Mouse (Mus musculus) thymus, postnatal 0 days (tissue): Measurements from ENCODE around the gene 1110008L16Rik. TPM values are rescaled to one million over a fixed set of nuclear protein-coding genes. Genes with fewer than 3 reads are reported as not detected.
"Not testable (repeated sequence)": the region's sequence is repeated elsewhere in the genome, so short reads cannot be mapped to it uniquely, and the experiment has no call there.

Source experiments
- DNase-seq: peaks from one replicate; pipeline ENCODE4 v3.0.0-alpha.2; 2015; ENCODE audit warnings: low spot score
- polyA plus RNA-seq: library from polyadenylated mRNA; unstranded; fragments of >200 nt; fragmentation: Nextera tagmentation; extraction: Ambion mirVana; gene quantifications from 2 replicates; pipeline ENCODE4 v1.2.1, GENCODE M21; 2015

Gene 1110008L16Rik
- polyA plus RNA-seq, 1 experiment from 2014 or later = 16.0 TPM

DNA sequence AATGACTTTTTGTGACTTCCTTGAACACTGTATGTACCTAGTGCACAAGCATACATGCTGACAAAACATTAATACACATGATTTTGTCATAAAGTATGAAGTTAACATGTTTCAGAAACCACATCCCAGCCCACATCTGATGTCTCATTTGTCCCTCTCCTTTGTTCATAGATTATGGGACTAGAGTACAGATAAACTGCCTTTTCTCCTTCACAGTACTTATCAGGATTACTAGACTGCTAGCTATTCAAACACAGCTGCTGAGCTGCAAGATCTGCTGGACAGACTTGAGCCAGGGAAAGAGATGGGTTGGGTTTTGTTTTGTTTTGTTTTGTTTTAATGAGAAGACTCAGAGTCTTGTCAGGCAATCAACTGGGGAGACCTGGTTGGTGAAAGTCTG lies 92.7 kb downstream of the 1110008L16Rik start:
- no peak for DNase-seq

DNA sequence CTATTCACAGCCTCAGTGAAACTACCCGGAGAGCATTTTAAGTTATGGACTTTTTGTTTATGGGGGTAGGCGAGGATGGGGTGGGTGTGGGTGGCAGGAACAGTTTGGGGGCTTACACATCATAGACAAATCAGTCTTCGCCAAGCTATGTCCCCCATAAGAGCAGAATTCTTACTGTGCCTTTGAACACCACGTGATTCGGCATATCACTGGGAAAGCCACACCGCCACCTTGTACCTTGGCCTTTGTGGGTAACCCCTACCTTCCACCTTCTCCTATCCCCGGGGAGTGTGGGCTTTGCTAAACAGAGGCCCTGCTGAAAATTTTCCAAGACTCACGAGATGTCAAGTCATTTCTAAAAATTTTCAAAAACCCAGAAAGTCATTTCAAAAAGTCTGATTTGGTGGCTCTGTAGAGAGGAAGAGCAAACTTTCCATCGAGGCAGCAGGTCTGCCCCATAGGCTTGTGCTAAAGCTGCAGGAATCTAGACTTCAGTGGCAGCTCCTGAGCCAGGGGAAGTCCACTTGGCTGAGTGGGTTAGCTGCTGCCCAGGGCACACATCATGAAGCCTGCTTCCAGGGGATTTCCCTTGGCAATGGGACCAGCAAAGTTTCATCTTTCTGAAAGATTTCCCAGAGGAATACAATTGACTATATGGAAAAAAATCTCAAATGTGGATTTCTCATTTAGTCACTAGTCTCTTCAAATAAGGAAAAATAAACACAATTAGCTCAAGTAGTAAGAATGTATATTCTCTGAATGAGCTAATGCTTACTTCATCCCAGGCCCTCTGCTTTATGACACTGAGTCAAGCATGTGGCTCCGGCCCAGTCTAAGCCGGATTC lies 93.6 kb downstream of the 1110008L16Rik start:
- no peak for DNase-seq

DNA sequence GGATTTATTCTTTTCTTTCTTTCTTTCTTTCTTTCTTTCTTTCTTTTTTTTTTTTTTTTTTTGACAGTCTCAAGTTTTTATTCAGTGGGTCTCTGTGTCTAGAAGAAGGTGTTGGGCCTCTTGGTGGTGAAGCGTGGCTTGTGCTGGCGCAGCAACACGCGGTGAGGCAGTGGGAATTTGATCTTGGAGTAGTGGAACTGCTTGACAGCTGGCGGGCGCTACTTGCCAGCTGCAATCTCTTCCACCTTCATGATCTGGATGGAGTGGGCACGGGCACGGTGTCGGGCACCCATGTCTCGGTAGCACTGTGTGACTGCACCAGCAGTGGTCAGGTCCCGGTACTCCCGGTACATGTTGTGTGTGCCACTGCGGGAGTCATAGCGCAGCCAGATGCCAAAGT lies 96.2 kb downstream of the 1110008L16Rik start:
- DNase-seq = not testable (repeated sequence)

DNA sequence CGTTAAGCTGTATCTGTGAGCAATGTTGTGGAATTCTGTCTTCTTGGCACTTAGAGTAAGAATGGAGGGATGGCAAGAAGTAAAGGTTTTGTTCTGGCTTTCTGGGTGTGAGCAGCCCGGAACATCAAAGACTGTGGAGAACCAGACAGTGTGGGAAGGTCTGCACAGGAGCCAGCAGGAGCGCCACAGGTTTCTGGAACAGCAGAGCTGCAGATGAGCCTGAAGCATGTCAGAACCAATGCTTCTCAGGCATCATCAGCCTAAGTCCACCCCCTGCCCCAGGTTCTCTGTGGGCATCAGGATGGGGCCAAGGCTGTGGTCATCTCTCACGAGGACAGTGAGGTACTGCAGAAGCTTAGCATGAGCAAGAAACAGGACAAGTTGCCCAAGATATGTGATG lies 97.2 kb downstream of the 1110008L16Rik start:
- DNase-seq = no peak

DNA sequence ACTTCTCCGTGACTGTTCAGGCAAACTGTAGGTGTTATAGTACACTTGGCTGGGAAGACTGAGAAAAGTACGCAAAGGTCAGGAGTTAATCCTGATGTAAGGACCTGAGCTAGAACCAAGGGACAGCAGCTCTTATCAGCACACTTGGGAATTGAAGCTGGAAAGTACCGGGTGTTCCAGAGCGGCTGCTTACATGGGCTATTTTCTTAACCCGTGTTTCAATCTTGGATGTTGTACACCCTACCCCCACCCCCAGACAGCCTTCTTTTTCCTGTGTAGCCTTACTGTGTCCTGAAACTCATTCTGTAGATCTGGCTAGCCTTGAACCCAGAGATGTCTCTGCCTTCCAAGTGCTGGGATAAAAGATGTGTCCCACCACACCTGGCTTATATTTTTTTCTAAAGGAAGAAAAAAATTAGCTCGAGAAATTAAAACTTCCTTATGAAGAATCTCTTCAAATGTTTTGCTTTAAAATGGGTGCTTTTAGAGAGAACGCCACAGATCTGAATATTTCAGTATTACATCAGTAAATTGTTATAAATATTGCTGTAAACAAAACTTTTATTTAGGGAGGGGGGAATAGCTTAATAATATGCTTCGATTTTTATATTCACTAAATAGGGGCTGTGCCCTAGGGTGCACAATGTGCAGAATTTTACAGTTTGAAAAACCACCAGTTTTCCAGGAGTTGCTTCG lies 98.3 kb downstream of the 1110008L16Rik start:
- DNase-seq = no peak

DNA sequence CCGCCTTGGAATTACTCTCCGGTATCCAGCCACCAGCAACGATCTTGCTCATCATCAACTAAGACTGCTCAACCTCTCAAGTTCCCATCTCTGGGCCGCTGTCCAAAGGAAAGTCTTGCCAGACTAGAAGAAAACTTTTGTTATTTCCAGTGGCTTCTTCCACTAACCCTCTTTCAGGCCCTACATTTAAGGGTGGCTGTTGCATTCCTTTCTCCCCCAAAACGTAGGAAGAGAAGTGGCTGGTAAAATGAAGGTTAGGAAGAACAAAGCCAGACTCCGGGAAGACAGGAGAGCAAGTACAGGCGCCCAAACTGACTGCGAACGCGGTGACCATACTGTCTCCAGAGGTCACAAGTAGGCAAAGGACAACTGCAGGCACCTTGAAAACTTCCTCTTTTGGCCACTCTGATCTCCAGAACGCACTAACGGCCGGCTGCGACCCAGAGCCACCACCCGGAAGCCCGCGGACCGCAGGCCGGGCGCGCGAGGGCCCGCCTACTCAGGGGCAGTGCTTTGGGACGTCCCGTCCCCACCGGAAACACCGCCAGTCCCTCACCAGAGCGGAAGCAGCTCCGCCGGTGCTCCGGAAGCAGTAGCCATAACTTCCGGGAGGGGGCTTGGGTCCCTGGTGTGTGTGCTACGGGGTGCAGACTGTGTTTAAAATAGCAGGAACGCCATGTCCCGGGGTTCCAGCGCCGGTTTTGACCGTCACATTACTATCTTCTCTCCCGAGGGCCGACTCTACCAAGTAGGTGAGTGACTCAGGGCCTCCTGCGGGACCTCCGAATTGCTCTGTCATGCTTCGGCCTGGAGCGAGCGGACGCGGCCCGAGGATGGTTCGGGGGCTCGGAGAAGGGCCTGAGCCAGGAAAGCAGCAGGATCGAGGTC lies 99.1 kb downstream of the 1110008L16Rik start:
- peak; percentile 96 for DNase-seq

DNA sequence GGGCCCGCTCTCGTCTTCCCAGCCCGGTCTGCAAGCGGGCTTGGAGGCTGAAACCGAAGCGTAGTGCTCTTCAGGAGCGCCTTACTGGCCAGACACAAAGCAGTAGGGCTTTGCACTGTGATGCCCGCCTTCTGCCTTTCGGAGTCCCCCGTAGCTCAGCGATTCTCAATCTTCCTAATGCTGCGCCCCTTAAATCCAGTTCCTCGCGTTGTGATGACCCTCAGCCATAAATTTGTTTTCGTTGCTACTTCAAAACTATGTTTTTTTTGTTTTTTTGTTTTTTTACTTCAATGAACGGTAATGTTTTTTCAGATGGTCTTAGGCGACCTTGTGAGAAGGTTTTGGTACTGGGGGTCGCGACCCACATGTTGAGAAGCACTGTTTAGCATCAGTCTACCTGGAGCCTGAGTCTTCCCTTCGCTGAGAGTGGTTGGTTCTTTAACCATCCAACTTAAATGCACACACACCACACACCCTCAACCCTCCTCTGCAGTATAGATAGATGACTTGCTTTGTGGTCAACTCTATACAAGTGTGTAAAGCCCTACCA lies 99.8 kb downstream of the 1110008L16Rik start:
- DNase-seq = no peak

DNA sequence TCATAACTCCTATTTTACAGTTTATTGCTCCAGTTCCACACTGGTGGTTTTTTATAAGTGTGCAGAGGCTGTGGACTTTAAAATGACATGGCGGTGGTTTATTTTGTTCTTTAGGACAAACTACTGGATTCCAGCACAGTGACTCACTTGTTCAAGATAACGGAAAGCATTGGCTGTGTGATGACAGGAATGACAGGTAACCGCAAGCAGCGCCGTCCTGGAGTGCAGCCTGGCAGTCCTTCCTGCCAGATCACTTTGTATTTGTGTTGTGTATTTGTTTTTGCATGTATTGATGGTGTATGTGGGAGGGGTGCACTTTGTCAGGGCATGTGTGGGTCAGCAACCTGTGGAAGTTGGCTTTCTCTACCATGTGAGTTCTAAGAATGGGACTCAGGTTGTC lies 108.5 kb downstream of the 1110008L16Rik start:
- DNase-seq = no peak

DNA sequence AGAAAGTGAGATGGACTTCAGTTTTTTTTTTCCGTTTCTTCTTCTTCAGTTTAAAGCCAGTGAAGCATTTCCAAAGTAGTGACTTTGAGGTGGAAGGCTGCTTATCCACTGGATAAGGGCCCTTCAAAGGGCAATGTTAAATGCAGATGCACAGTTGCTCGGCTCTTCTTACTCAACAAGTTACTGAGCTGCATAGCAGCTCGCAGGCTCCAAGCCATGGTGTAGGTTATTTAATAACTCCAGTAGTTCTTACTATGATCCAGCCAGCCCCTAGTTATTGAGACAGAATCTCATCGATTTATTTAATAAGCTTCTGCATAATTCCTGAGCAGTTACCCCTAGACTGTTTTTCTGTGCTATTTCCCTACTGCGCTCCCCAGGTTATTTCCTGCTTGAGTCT lies 115.9 kb downstream of the 1110008L16Rik start:
- no peak for DNase-seq

DNA sequence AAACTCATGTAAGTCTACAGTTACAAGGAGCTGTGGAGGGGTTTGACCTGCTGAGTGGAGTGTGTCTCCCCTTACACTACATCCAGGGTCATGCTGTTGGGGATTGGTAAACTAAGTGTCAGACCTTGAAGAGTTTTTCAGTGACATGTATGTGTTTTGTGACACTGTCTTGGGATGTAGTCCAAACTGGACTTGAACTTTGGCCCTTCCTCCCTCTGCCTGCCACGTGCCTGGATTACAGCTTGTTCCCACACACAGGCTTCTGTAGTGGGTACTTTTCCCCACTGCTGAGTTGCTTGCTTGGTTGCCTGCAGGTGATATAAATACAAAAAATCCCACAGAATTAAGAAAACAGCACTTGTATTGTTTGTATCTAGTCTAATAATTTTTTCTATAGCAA lies 116.4 kb downstream of the 1110008L16Rik start:
- no peak for DNase-seq

DNA sequence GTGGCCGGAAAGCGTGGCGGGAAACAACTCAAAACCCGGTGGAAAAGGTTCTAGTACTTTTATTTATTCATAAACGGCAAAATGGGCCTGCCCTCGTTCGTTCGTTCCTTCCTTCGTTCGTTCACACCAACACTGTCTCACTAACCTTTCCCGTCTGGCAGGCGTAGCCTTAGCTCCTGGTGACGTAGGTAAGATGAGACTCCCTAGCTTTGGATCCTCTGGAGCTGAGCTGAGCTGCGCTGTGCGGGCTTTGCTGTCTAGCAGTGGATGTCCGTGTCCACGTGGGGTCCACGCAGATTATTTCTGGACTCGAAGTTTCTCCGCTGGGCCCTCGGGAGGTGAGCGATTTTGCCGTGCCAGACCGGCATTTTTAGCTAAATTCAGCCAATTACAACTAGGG lies 120.8 kb downstream of the 1110008L16Rik start:
- DNase-seq = no peak

DNA sequence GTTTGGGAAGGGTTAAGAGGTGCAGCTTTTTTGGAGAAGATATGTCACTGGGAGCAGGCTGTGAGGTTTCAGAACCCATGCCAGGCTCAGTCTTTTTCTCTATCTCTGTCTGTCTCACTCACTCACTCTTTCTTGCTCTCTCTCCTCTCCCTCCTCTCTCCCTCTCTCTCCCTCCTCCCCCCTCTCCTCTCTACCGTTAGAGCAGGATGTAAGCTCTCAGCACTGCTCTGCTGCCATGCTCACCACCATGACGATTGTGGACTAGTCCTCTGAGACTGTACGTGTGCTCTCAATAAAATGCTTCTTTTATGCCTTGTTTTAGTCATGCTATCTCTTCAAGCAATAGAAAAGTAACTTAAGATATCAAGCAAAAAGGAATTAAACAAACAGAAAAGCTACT lies 122.7 kb downstream of the 1110008L16Rik start:
- peak; percentile 64 for DNase-seq

DNA sequence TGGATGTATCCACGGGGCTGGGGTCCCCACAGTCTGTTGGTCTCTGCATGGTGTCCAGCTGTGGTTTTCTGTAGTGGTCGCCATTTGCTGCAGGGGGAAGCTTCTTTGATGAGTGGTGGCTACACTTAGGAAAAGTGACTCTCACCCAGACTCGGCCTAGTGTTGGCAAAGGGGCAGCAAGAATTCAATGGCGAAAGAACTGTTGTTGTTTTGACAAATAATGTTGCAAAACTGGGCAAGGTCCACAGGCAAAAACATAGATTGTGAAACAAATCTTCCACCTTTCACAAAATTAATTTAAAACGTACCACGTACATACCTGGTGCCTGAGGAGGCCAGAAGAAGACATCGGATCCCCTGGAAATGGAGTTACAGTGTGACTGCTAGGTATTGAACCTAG lies 126.9 kb downstream of the 1110008L16Rik start:
- DNase-seq = no peak

DNA sequence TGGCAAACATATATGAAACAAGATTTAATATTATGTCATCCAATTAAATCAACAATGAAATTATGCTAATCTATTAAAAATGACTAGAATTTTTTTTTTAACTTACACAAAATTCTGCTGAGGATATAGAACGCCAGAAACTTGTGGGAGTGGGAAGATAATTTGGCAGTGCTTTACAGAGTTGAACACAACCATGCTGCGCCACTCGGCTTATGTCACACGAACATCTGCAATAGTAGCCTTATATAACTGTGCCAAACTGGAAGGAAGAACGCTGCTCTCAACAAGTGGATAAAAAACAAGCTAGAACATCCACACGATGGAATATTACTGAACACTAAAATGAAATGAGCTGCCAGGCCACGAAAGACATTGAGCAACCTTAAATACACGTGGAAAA lies 129.8 kb downstream of the 1110008L16Rik start:
- no peak for DNase-seq

DNA sequence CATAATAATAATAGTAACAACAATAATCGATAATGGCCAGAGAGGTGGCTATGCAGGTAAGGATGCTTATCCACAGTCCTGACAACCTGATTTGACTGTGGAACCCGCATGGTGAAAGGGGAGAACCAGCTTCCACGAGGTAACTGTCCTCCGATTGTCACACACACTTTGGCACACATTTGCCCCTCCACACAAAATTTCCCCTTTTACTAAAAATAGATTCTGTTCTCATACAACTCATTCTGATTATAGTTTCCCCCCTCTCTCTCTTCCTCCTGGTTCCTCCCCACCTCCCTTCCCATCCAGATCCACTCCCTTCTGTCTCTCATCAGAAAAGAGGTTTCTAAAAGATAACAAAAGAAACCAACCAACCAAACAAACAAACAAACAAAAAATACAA lies 130.6 kb downstream of the 1110008L16Rik start:
- DNase-seq = no peak

Other genes starting within 250 kb of the 1110008L16Rik start
- gene 2700097O09Rik, start 219.5 kb upstream of the 1110008L16Rik start, polyA plus RNA-seq = 13.4 and 13.5 TPM in 2 replicates
- gene Srp54a, start 219.3 kb upstream of the 1110008L16Rik start, polyA plus RNA-seq = 144 and 152 TPM in 2 replicates
- gene Fam177a, start 175.1 kb upstream of the 1110008L16Rik start, polyA plus RNA-seq = 20.9 and 25.9 TPM in 2 replicates
- 63.4 and 66.1 TPM in 2 replicates for gene Srp54b, start 144.5 kb upstream of the 1110008L16Rik start, polyA plus RNA-seq
- not detected in 2 replicates for gene 1700047I17Rik2, start 100.0 kb upstream of the 1110008L16Rik start, polyA plus RNA-seq
- 72.5 and 81.4 TPM in 2 replicates for gene Srp54c, start 69.4 kb upstream of the 1110008L16Rik start, polyA plus RNA-seq
- 18.2 and 18.9 TPM in 2 replicates for gene Ppp2r3c, start 3.4 kb downstream of the 1110008L16Rik start, polyA plus RNA-seq
- gene Psma6, start 84.6 kb downstream of the 1110008L16Rik start, polyA plus RNA-seq = 720 and 727 TPM in 2 replicates
- gene Nfkbia, start 193.1 kb downstream of the 1110008L16Rik start, polyA plus RNA-seq = 296 and 339 TPM in 2 replicates